Mouse (Mus musculus): ENCODE results near the gene Sh3pxd2a.

GRCm38 (mm10) chr19:47421128-47421898, 42.9 kb downstream of the Sh3pxd2a start:
- TF ChIP-seq CTCF (IDR thresholded peaks at IDR 0.05; ENCODE audit: borderline replicate concordance, insufficient read depth, low read length), result no peak
- no peak for TF ChIP-seq POLR2A (IDR thresholded peaks at IDR 0.05; ENCODE audit: low read depth, low read length)
